Mouse (Mus musculus): ENCODE measurements around the gene Txlna. TPM values are rescaled to one million over a fixed set of nuclear protein-coding genes. Genes with fewer than 3 reads are reported as not detected.

Txlna gene
- total and polyA plus RNA-seq, 3 experiments = 68.9 to 69.5 TPM; not detected in 1

- DNase-seq (ENCODE audit: low read depth, low spot score) = no peak
- H3K27ac ChIP-seq (ENCODE audit: control insufficient read depth, low read depth, low read length) = no peak overlapping the region
- no peak overlapping the region for H3K9ac ChIP-seq (ENCODE audit: control insufficient read depth, low read depth, low read length, poor library complexity, severe bottlenecking)
- H3K36me3 ChIP-seq (ENCODE audit: control insufficient read depth in 1 of 2, insufficient read depth in 2 of 2, low read length in 2 of 2) = peaks cover 0 to 1% of the 10 kb centered on the region in 2 experiments; a peak in 2 of 4 replicates
- H3K4me1 ChIP-seq (ENCODE audit: control insufficient read depth in 1 of 2, insufficient read depth in 2 of 2, low read length in 2 of 2) = no peaks in the 10 kb centered on the region
- H3K4me3 ChIP-seq (ENCODE audit: control insufficient read depth in 1 of 2, insufficient read depth in 1 of 2, low read depth in 2 of 2, low read length in 2 of 2) = no peak overlapping the region
- no peaks in the 10 kb centered on the region for H3K27me3 ChIP-seq (ENCODE audit: control insufficient read depth in 1 of 2, insufficient read depth in 2 of 2, low read length in 2 of 2)
- H3K79me2 ChIP-seq (ENCODE audit: control insufficient read depth, insufficient read depth, low read length, poor library complexity) = no peaks in the 10 kb centered on the region
- TF ChIP-seq POLR2AphosphoS5 (IDR thresholded peaks at IDR 0.05; ENCODE audit: borderline replicate concordance, low read depth, low read length) = no peak
- no peak for TF ChIP-seq CHD2 (IDR thresholded peaks at IDR 0.05; ENCODE audit: low read length)
- no peaks in the 10 kb centered on the region for H3K9me3 ChIP-seq (replicated peaks; ENCODE audit: insufficient read depth, low read length)
Observed at GRCm38 (mm10) chr4:129684531-129684930, 43.7 kb upstream of the Txlna start.

- DNase-seq (ENCODE audit: low read depth, low spot score) = no peak
Observed at GRCm38 (mm10) chr4:129683901-129684493, 43.1 kb upstream of the Txlna start.

GRCm38 (mm10) chr4:129681837-129682236 lies 41.0 kb upstream of the Txlna start:
- TF ChIP-seq ZNF384 (IDR thresholded peaks at IDR 0.05; ENCODE audit: low read depth, low read length) (no peak), MYB (IDR thresholded peaks at IDR 0.05; ENCODE audit: low read depth, low read length) (no peak), RAD21 (IDR thresholded peaks at IDR 0.05; ENCODE audit: low read depth, low read length) (no peak), ZC3H11A (IDR thresholded peaks at IDR 0.05; ENCODE audit: low read depth, low read length) (no peak), NRF1 (IDR thresholded peaks at IDR 0.05; ENCODE audit: insufficient read depth, low read depth, low read length, poor library complexity, severe bottlenecking) (no peak), POLR2AphosphoS5 (IDR thresholded peaks at IDR 0.05; ENCODE audit: borderline replicate concordance, low read depth, low read length) (no peak), MAFK (IDR thresholded peaks at IDR 0.05; ENCODE audit: borderline replicate concordance, low read depth, low read length) (no peak), TBP (IDR thresholded peaks at IDR 0.05; ENCODE audit: low read depth, low read length) (no peak), UBTF (IDR thresholded peaks at IDR 0.05; ENCODE audit: borderline replicate concordance, insufficient read depth, low read depth, low read length) (no peak), MAZ (IDR thresholded peaks at IDR 0.05; ENCODE audit: low read depth, low read length) (no peak), CHD1 (IDR thresholded peaks at IDR 0.05; ENCODE audit: low read depth, low read length) (no peak), CTCF (IDR thresholded peaks at IDR 0.05 in 2 of 3, conservative IDR thresholded peaks at IDR 0.05 in 1 of 3; ENCODE audit: control insufficient read depth in 1 of 3, insufficient read depth in 1 of 3, low read depth in 2 of 3, low read length in 3 of 3, poor library complexity in 1 of 3, severe bottlenecking in 1 of 3) (no peak), NELFE (IDR thresholded peaks at IDR 0.05; ENCODE audit: low read depth, low read length) (no peak), E2F4 (IDR thresholded peaks at IDR 0.05; ENCODE audit: borderline replicate concordance, low read depth, low read length) (no peak), EP300 (IDR thresholded peaks at IDR 0.05; ENCODE audit: low read depth in 1 of 2, low read length in 2 of 2) (no peak), ELF1 (IDR thresholded peaks at IDR 0.05; ENCODE audit: low read depth, low read length) (no peak)
- Histone ChIP-seq H3K79me2 (ENCODE audit: control insufficient read depth, insufficient read depth, low read length, poor library complexity) (no peaks in the 10 kb centered on the region), H3K27ac (ENCODE audit: control insufficient read depth, low read depth, low read length) (no peak overlapping the region), H3K27me3 (ENCODE audit: control insufficient read depth in 1 of 2, insufficient read depth in 2 of 2, low read length in 2 of 2) (no peaks in the 10 kb centered on the region), H3K4me1 (ENCODE audit: control insufficient read depth in 1 of 2, insufficient read depth in 2 of 2, low read length in 2 of 2) (no peaks in the 10 kb centered on the region), H3K9ac (ENCODE audit: control insufficient read depth, low read depth, low read length, poor library complexity, severe bottlenecking) (no peak overlapping the region), H3K36me3 (ENCODE audit: control insufficient read depth in 1 of 2, insufficient read depth in 2 of 2, low read length in 2 of 2) (peaks cover 0 to 1% of the 10 kb centered on the region in 2 experiments; a peak in 2 of 4 replicates), H3K9me3 (replicated peaks; ENCODE audit: insufficient read depth, low read length) (no peaks in the 10 kb centered on the region), H3K4me3 (ENCODE audit: control insufficient read depth in 1 of 2, insufficient read depth in 1 of 2, low read depth in 2 of 2, low read length in 2 of 2) (no peak overlapping the region)
- no peak for DNase-seq (ENCODE audit: low read depth, low spot score)

More at GRCm38 (mm10) chr4:129683901-129684493, 43.1 kb upstream of the Txlna start:
- TF ChIP-seq BHLHE40 (IDR thresholded peaks at IDR 0.05; ENCODE audit: borderline replicate concordance, low read depth, low read length) (no peak), CHD2 (IDR thresholded peaks at IDR 0.05; ENCODE audit: low read length) (no peak), ETS1 (IDR thresholded peaks at IDR 0.05; ENCODE audit: low read depth, low read length) (no peak), USF2 (IDR thresholded peaks at IDR 0.05; ENCODE audit: borderline replicate concordance in 1 of 2, insufficient read depth in 1 of 2, low read depth in 1 of 2, low read length in 2 of 2) (no peak), USF1 (IDR thresholded peaks at IDR 0.05; ENCODE audit: low read depth, low read length) (no peak)
- H3K27me3 ChIP-seq (ENCODE audit: control insufficient read depth in 1 of 2, insufficient read depth in 2 of 2, low read length in 2 of 2) = no peaks in the 10 kb centered on the region
- no peaks in the 10 kb centered on the region for H3K79me2 ChIP-seq (ENCODE audit: control insufficient read depth, insufficient read depth, low read length, poor library complexity)
- no peaks in the 10 kb centered on the region for H3K4me1 ChIP-seq (ENCODE audit: control insufficient read depth in 1 of 2, insufficient read depth in 2 of 2, low read length in 2 of 2)
- no peak overlapping the region for H3K4me3 ChIP-seq (ENCODE audit: control insufficient read depth in 1 of 2, insufficient read depth in 1 of 2, low read depth in 2 of 2, low read length in 2 of 2)
- H3K9me3 ChIP-seq (replicated peaks; ENCODE audit: insufficient read depth, low read length) = no peaks in the 10 kb centered on the region
- peaks cover 0 to 1% of the 10 kb centered on the region in 2 experiments; a peak in 2 of 4 replicates for H3K36me3 ChIP-seq (ENCODE audit: control insufficient read depth in 1 of 2, insufficient read depth in 2 of 2, low read length in 2 of 2)
- H3K9ac ChIP-seq (ENCODE audit: control insufficient read depth, low read depth, low read length, poor library complexity, severe bottlenecking) = no peak overlapping the region
- H3K27ac ChIP-seq (ENCODE audit: control insufficient read depth, low read depth, low read length) = no peak overlapping the region

All from MEL (cell line).